In genomic region chr13:34675847-34676383, GRCm38 (mm10) we compare ENCODE assay signal across 12 mouse cellular contexts. TPM values are rescaled to one million over a fixed set of nuclear protein-coding genes. Genes with fewer than 3 reads are reported as not detected.
DNase-seq lines count a peak whose midpoint lies in the region; ATAC-seq and TF ChIP-seq lines count a peak whose summit lies in the region.
"Had no signal": no experiment of that assay in that cellular context is flagged by ENCODE, and none has a peak within 500 bp of the region (broad histone marks: within the 10 kb centered on the region; RNA-seq: fewer than 3 reads in every experiment).

No protein-coding gene starts in this region.

- H3K4me2 ChIP-seq in forebrain, embryonic 15.5 days (replicated peaks): 0 out of 2 replicates have a peak overlapping the region, but pooled peaks have one; percentile 5
- H3K4me2 ChIP-seq in midbrain, embryonic 13.5 days (replicated peaks): peak overlapping the region; percentile 17; the same call in 1 of the 2 replicates
- no peak overlapping the region for H3K4me2 ChIP-seq in lung, postnatal 0 days (replicated peaks; ENCODE audit: low read depth, low read length)
- H3K4me2 ChIP-seq: liver, embryonic 13.5 days had no signal

- no peaks in the 10 kb centered on the region for H3K36me3 ChIP-seq in forebrain, embryonic 15.5 days
- no peaks in the 10 kb centered on the region for H3K36me3 ChIP-seq in midbrain, embryonic 13.5 days
- no peaks in the 10 kb centered on the region for H3K36me3 ChIP-seq in lung, postnatal 0 days (ENCODE audit: insufficient read depth, low read length)
- H3K36me3 ChIP-seq: liver, embryonic 13.5 days had no signal

- H3K27ac ChIP-seq in layer of hippocampus, adult 2 months: peak overlapping the region; percentile 28; the same call in 1 of the 2 replicates
- peak overlapping the region; percentile 49; the same call in 1 of the 2 replicates for H3K27ac ChIP-seq in forebrain, embryonic 15.5 days (replicated peaks)
- peak overlapping the region; percentile 69 for H3K27ac ChIP-seq in midbrain, embryonic 13.5 days
- no peak overlapping the region for H3K27ac ChIP-seq in lung, postnatal 0 days (ENCODE audit: low read length)
- H3K27ac ChIP-seq: liver, embryonic 13.5 days had no signal

- no peak overlapping the region; the same call in 1 of the 2 replicates for H3K9ac ChIP-seq in forebrain, embryonic 15.5 days (replicated peaks)
- H3K9ac ChIP-seq in midbrain, embryonic 13.5 days (replicated peaks): no peak overlapping the region
- H3K9ac ChIP-seq in lung, postnatal 0 days (replicated peaks; ENCODE audit: low read depth): no peak overlapping the region
- H3K9ac ChIP-seq: liver, embryonic 13.5 days had no signal

- H3K27me3 ChIP-seq in forebrain, embryonic 15.5 days: no peaks in the 10 kb centered on the region
- H3K27me3 ChIP-seq in midbrain, embryonic 13.5 days: peaks cover 25% of the 10 kb centered on the region
- no peaks in the 10 kb centered on the region for H3K27me3 ChIP-seq in lung, postnatal 0 days (replicated peaks; ENCODE audit: insufficient read depth, low read length)
- H3K27me3 ChIP-seq: liver, embryonic 13.5 days had no signal

- WGBS in forebrain, embryonic 15.5 days: 9% methylated on average over 7 of the region's 7 CpGs
- 14% methylated on average over 7 of the region's 7 CpGs for WGBS in midbrain, embryonic 13.5 days
- 43% methylated on average over 7 of the region's 7 CpGs for WGBS in lung, postnatal 0 days

- DNase-seq in layer of hippocampus, adult 2 months (ENCODE audit: low spot score in 2 of 2): peak in 1 of 2 experiments; percentile 42
- no peak for DNase-seq in layer of hippocampus, postnatal 10 days (ENCODE audit: low spot score in 2 of 2)
- DNase-seq in embryo, embryonic 10 days (ENCODE audit: low spot score): peak; percentile 40
- no peak for DNase-seq in lung, postnatal 0 days (ENCODE audit: low spot score)
- no peak for DNase-seq in layer of hippocampus, adult 11-12 months (ENCODE audit: low spot score)
- no peak for DNase-seq in testis, postnatal 14 days (ENCODE audit: low spot score)
- DNase-seq: cerebellum, adult 18-20 months; heart, postnatal 14 days; liver, embryonic 13.5 days had no signal

- TF ChIP-seq CTCF in layer of hippocampus, adult 2 months (conservative IDR thresholded peaks at IDR 0.05): no peak
- no peak for TF ChIP-seq CTCF in lung, postnatal 0 days (IDR thresholded peaks at IDR 0.05)

- H3K4me3 ChIP-seq in layer of hippocampus, adult 2 months: no peak overlapping the region
- H3K4me3 ChIP-seq in forebrain, embryonic 15.5 days: no peak overlapping the region
- no peak overlapping the region for H3K4me3 ChIP-seq in midbrain, embryonic 13.5 days (replicated peaks)
- H3K4me3 ChIP-seq in lung, postnatal 0 days (ENCODE audit: low read depth, low read length): no peak overlapping the region
- H3K4me3 ChIP-seq: liver, embryonic 13.5 days had no signal

- peaks cover 12% of the 10 kb centered on the region for H3K4me1 ChIP-seq in forebrain, embryonic 15.5 days
- H3K4me1 ChIP-seq in midbrain, embryonic 13.5 days (replicated peaks): peaks cover 25% of the 10 kb centered on the region
- no peaks in the 10 kb centered on the region for H3K4me1 ChIP-seq in lung, postnatal 0 days (ENCODE audit: insufficient read depth, low read depth, low read length)
- H3K4me1 ChIP-seq: liver, embryonic 13.5 days had no signal

- ATAC-seq in forebrain, embryonic 15.5 days (replicated peaks): peak; percentile 23; the same call in 1 of the 2 replicates
- peak; percentile 58; the same call in 1 of the 2 replicates for ATAC-seq in midbrain, embryonic 13.5 days
- ATAC-seq in lung, postnatal 0 days: no peak

- no peaks in the 10 kb centered on the region for H3K9me3 ChIP-seq in forebrain, embryonic 15.5 days
- H3K9me3 ChIP-seq in midbrain, embryonic 13.5 days: no peaks in the 10 kb centered on the region
- no peaks in the 10 kb centered on the region for H3K9me3 ChIP-seq in lung, postnatal 0 days (ENCODE audit: low read length)
- H3K9me3 ChIP-seq: liver, embryonic 13.5 days had no signal

- no peak for TF ChIP-seq EP300 in lung, postnatal 0 days (IDR thresholded peaks at IDR 0.05)

RNA-seq across cellular contexts. Expression of gene Pxdc1, which starts 22.6 kb away (rescaled TPM):
- total RNA-seq in layer of hippocampus, adult 2 months (2021): 10 to 100 TPM; 11.8 to 18.4 TPM
- 10 to 100 TPM; 14.1 to 14.7 TPM for total RNA-seq in layer of hippocampus, postnatal 10 days (2021)
- polyA plus RNA-seq in forebrain, embryonic 15.5 days (2015; fragmentation: Nextera tagmentation; extraction: Ambion mirVana): 5.9 and 7.8 TPM in 2 replicates
- polyA plus RNA-seq in midbrain, embryonic 13.5 days (2015; fragmentation: Nextera tagmentation; extraction: Ambion mirVana): 7.8 and 8.3 TPM in 2 replicates
- polyA plus RNA-seq in lung, postnatal 0 days (2015; fragmentation: Nextera tagmentation; extraction: Ambion mirVana): 30.7 and 44.3 TPM in 2 replicates

RNA-seq across cellular contexts. Expression of gene Fam50b, which starts 58.7 kb away (rescaled TPM):
- not detected for total RNA-seq in layer of hippocampus, adult 2 months (2021)
- not detected for total RNA-seq in layer of hippocampus, postnatal 10 days (2021)
- polyA plus RNA-seq in forebrain, embryonic 15.5 days (2015; fragmentation: Nextera tagmentation; extraction: Ambion mirVana): not detected in 2 replicates
- not detected in 2 replicates for polyA plus RNA-seq in midbrain, embryonic 13.5 days (2015; fragmentation: Nextera tagmentation; extraction: Ambion mirVana)
- 0.10 and 0.11 TPM in 2 replicates for polyA plus RNA-seq in lung, postnatal 0 days (2015; fragmentation: Nextera tagmentation; extraction: Ambion mirVana)
- total RNA-seq: heart, postnatal 14 days; layer of hippocampus, adult 18-20 months had no signal
- polyA plus RNA-seq: liver, embryonic 13.5 days had no signal
